9 mouse cellular contexts compared by ENCODE assay signal in the genomic region with DNA sequence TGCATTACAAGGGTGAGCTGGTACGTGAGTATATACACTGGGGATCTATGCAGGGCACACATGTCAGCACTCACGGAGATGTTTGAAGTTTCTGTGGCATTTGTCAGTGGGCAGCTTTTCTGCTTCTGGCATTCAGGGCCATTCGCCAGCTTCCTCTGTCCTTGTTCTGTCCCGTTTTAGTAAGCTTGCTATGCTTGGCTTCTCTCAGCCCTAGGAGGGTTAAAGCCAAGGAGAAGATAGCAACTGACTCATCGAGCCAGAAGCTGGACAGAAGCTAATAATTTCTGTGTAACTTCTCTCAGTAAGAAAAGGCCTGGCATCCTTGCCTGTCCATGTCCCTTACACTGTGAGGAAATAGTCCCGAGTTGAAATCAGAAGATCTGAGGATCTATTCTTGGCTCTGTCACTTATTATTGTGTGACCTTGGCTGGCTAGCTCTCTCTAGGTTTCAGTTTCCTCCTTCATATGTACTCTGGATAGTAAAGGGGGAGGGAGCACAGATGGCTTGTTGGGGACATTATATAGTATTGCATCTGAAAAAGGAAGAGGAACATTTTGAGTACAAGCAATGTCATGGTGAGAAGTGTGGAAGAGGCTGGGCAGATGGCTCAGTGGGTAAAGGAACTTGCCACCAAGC. TPM values are rescaled to one million over a fixed set of nuclear protein-coding genes. Genes with fewer than 3 reads are reported as not detected.
A peak's percentile ranks its signal among the peaks of the same experiment; 100 is the strongest.
DNase-seq lines count a peak whose midpoint lies in the region; ATAC-seq and TF ChIP-seq lines count a peak whose summit lies in the region.
"Had no signal": no experiment of that assay in that cellular context is flagged by ENCODE, and none has a peak within 500 bp of the region (broad histone marks: within the 10 kb centered on the region; RNA-seq: fewer than 3 reads in every experiment).

No protein-coding gene starts in this region.

- H3K36me3 ChIP-seq in lung, embryonic 14.5 days (ENCODE audit: insufficient read depth), result no peaks in the 10 kb centered on the region
- H3K36me3 ChIP-seq in myocyte (ENCODE audit: control insufficient read depth, insufficient read depth), result no peaks in the 10 kb centered on the region
- no peaks in the 10 kb centered on the region for H3K36me3 ChIP-seq in midbrain, embryonic 14.5 days (ENCODE audit: control insufficient read depth, insufficient read depth, low read length)
- H3K36me3 ChIP-seq: neural tube, embryonic 12.5 days had no signal

- H3K4me3 ChIP-seq in lung, embryonic 14.5 days (ENCODE audit: low read depth, low read length), result no peak overlapping the region
- H3K4me3 ChIP-seq in myocyte, result no peak overlapping the region
- no peak overlapping the region for H3K4me3 ChIP-seq in midbrain, embryonic 14.5 days (replicated peaks; ENCODE audit: low read depth, low read length)
- H3K4me3 ChIP-seq: neural tube, embryonic 12.5 days had no signal

- no peak overlapping the region for H3K9ac ChIP-seq in lung, embryonic 14.5 days
- H3K9ac ChIP-seq in midbrain, embryonic 14.5 days (replicated peaks; ENCODE audit: low read length), result no peak overlapping the region
- H3K9ac ChIP-seq: neural tube, embryonic 12.5 days had no signal

- H3K4me2 ChIP-seq in lung, embryonic 14.5 days, result no peak overlapping the region
- peak overlapping the region; percentile 61 for H3K4me2 ChIP-seq in myocyte (ENCODE audit: low read depth)
- no peak overlapping the region for H3K4me2 ChIP-seq in midbrain, embryonic 14.5 days (ENCODE audit: low read length)
- H3K4me2 ChIP-seq: neural tube, embryonic 12.5 days had no signal

- H3ac ChIP-seq in myocyte (ENCODE audit: control insufficient read depth, insufficient read length), result no peak overlapping the region

- 45% methylated on average over 6 of the region's 6 CpGs for WGBS in lung, embryonic 14.5 days
- WGBS in midbrain, embryonic 14.5 days, result 61% methylated on average over 6 of the region's 6 CpGs

- no peak for TF ChIP-seq CTCF in lung, embryonic 14.5 days (IDR thresholded peaks at IDR 0.05; ENCODE audit: low read depth)

- TF ChIP-seq POLR2A in myocyte (IDR thresholded peaks at IDR 0.05; ENCODE audit: insufficient read length, low read depth), result no peak

- H3K9me3 ChIP-seq in lung, embryonic 14.5 days (ENCODE audit: low read depth, low read length), result no peaks in the 10 kb centered on the region
- H3K9me3 ChIP-seq in midbrain, embryonic 14.5 days (ENCODE audit: control insufficient read depth, low read length), result no peaks in the 10 kb centered on the region
- H3K9me3 ChIP-seq: neural tube, embryonic 12.5 days had no signal

- no peak for ATAC-seq in lung, embryonic 14.5 days (ENCODE audit: insufficient read depth)
- ATAC-seq in midbrain, embryonic 14.5 days (ENCODE audit: low FRiP score, low TSS enrichment), result no peak

- no peaks in the 10 kb centered on the region for H3K27me3 ChIP-seq in lung, embryonic 14.5 days (ENCODE audit: insufficient read depth, low read length)
- H3K27me3 ChIP-seq in myocyte (ENCODE audit: control insufficient read depth, insufficient read depth, insufficient read length), result no peaks in the 10 kb centered on the region
- H3K27me3 ChIP-seq in midbrain, embryonic 14.5 days (ENCODE audit: control insufficient read depth, insufficient read depth, low read length), result no peaks in the 10 kb centered on the region
- H3K27me3 ChIP-seq: neural tube, embryonic 12.5 days had no signal

- H3K27ac ChIP-seq in lung, embryonic 14.5 days (ENCODE audit: low read depth), result 0 out of 2 replicates have a peak overlapping the region, but pooled peaks have one; percentile 24
- H3K27ac ChIP-seq in midbrain, embryonic 14.5 days (replicated peaks; ENCODE audit: low read depth, low read length), result no peak overlapping the region
- H3K27ac ChIP-seq: neural tube, embryonic 12.5 days had no signal

- no peaks in the 10 kb centered on the region for H3K79me2 ChIP-seq in myocyte (ENCODE audit: control insufficient read depth, insufficient read depth)

- DNase-seq in lung, embryonic 14.5 days, result peak; percentile 11
- DNase-seq in lung, adult 18-20 months, result no peak
- peak; percentile 35 for DNase-seq in cerebellum, adult 11 months
- peak; percentile 49 to 70 for DNase-seq in heart, adult 9 months (ENCODE audit: low spot score in 2 of 2)
- no peak for DNase-seq in neural tube, embryonic 10.5 days (ENCODE audit: extremely low spot score, low spot score)
- no peak for DNase-seq in thymus, postnatal 4 days
- DNase-seq in midbrain, embryonic 14.5 days, result no peak

- no peaks in the 10 kb centered on the region for H3K4me1 ChIP-seq in lung, embryonic 14.5 days (ENCODE audit: insufficient read depth)
- no peaks in the 10 kb centered on the region for H3K4me1 ChIP-seq in midbrain, embryonic 14.5 days (ENCODE audit: control insufficient read depth, insufficient read depth, low read length)
- H3K4me1 ChIP-seq: neural tube, embryonic 12.5 days had no signal

TF ChIP-seq in myocyte, 11 proteins besides CTCF, POLR2A, EP300 and RAD21:
- TF ChIP-seq E2F4 (IDR thresholded peaks at IDR 0.05; ENCODE audit: insufficient read depth) (no peak), CEBPB (IDR thresholded peaks at IDR 0.05; ENCODE audit: insufficient read depth, poor library complexity, severe bottlenecking) (no peak), MAX (IDR thresholded peaks at IDR 0.05; ENCODE audit: low read depth) (no peak), SRF (IDR thresholded peaks at IDR 0.05; ENCODE audit: control insufficient read depth, insufficient read length, low read depth) (no peak), TCF12 (IDR thresholded peaks at IDR 0.05; ENCODE audit: insufficient read depth, poor library complexity, severe bottlenecking) (no peak), MYOG (IDR thresholded peaks at IDR 0.05; ENCODE audit: control insufficient read depth in 1 of 3, insufficient read depth in 1 of 3, insufficient read length in 2 of 3, low read depth in 2 of 3) (no peak), TCF3 (IDR thresholded peaks at IDR 0.05; ENCODE audit: insufficient read length, low read depth) (no peak), POLR2AphosphoS2 (IDR thresholded peaks at IDR 0.05; ENCODE audit: insufficient read length, low read depth) (no peak), MYOD1 (IDR thresholded peaks at IDR 0.05; ENCODE audit: control insufficient read depth in 1 of 3, insufficient read length in 2 of 3, low read depth in 2 of 3) (no peak), REST (IDR thresholded peaks at IDR 0.05; ENCODE audit: insufficient read depth, insufficient read length) (no peak), USF1 (IDR thresholded peaks at IDR 0.05; ENCODE audit: low read depth) (no peak)

RNA-seq across cellular contexts. Expression of a gene that starts 22.9 kb away (rescaled TPM):
- polyA plus RNA-seq in lung, embryonic 14.5 days (2014; fragmentation: Nextera tagmentation; extraction: Ambion mirVana), result 2.1 and 2.6 TPM in 2 replicates
- 6.6 TPM for polyA plus RNA-seq in myocyte (2012; fragmentation: generic; extraction: Trizol)
- polyA plus RNA-seq in midbrain, embryonic 14.5 days (2014; fragmentation: Nextera tagmentation; extraction: Ambion mirVana), result 41.1 and 43.2 TPM in 2 replicates

RNA-seq across cellular contexts. Expression of a gene that starts 23.2 kb away (rescaled TPM):
- 7.5 and 7.9 TPM in 2 replicates for polyA plus RNA-seq in lung, embryonic 14.5 days (2014; fragmentation: Nextera tagmentation; extraction: Ambion mirVana)
- 25.8 TPM for polyA plus RNA-seq in myocyte (2012; fragmentation: generic; extraction: Trizol)
- polyA plus RNA-seq in midbrain, embryonic 14.5 days (2014; fragmentation: Nextera tagmentation; extraction: Ambion mirVana), result 22.4 and 25.7 TPM in 2 replicates

RNA-seq across cellular contexts. Expression of a gene that starts 51.7 kb away (rescaled TPM):
- 22.0 TPM in 2 replicates for polyA plus RNA-seq in lung, embryonic 14.5 days (2014; fragmentation: Nextera tagmentation; extraction: Ambion mirVana)
- polyA plus RNA-seq in myocyte (2012; fragmentation: generic; extraction: Trizol), result 55.3 TPM
- polyA plus RNA-seq in midbrain, embryonic 14.5 days (2014; fragmentation: Nextera tagmentation; extraction: Ambion mirVana), result 14.8 and 15.2 TPM in 2 replicates

Comparison
In these comparisons a context has a peak if more than half of its experiments do, and no peak if none do; other contexts are left out.
1. DNase-seq: peak in lung, embryonic 14.5 days (single experiment), cerebellum, adult 11 months (single experiment) and heart, adult 9 months (2 of 2); none in lung, adult 18-20 months (0 of 2), neural tube, embryonic 10.5 days (single experiment), thymus, postnatal 4 days (single experiment) and midbrain, embryonic 14.5 days (single experiment).